Mouse (Mus musculus): Measurements from ENCODE around the gene Slc5a5. TPM values are rescaled to one million over a fixed set of nuclear protein-coding genes. Genes with fewer than 3 reads are reported as not detected.

Gene Slc5a5
- 0.55 and 0.69 TPM in 2 replicates for polyA plus RNA-seq (2016; fragmentation: Nextera tagmentation; extraction: Ambion mirVana)

- peak within 1 kb of the TSS; percentile 45; the same call in 1 of the 2 replicates for H3K9ac ChIP-seq (replicated peaks)
- no peak within 1 kb of the TSS for H3K27ac ChIP-seq (replicated peaks)
- H3K9me3 ChIP-seq = no peaks in the 10 kb centered on the region
- peak within 1 kb of the TSS; percentile 32 for H3K4me3 ChIP-seq
- peaks cover 27% of the 10 kb centered on the region for H3K36me3 ChIP-seq
- ATAC-seq (ENCODE audit: low FRiP score, low read depth) = no peak
- peak within 1 kb of the TSS; percentile 50 for H3K4me2 ChIP-seq (replicated peaks)
- peaks cover 27% of the 10 kb centered on the region for H3K4me1 ChIP-seq
- WGBS = 3% methylated on average over 80 of the region's 80 CpGs
- peaks cover 75% of the 10 kb centered on the region for H3K27me3 ChIP-seq
These were observed at the start of gene Slc5a5 for GRCm38 (mm10) chr8:70892022-70892895. Gene Slc5a5 (minus strand): TSS chr8:70892757.

- H3K4me3 ChIP-seq = no peak overlapping the region
- no peak overlapping the region for H3K27ac ChIP-seq (replicated peaks)
- H3K4me2 ChIP-seq (replicated peaks) = no peak overlapping the region
- H3K9me3 ChIP-seq = no peaks in the 10 kb centered on the region
- H3K36me3 ChIP-seq = no peaks in the 10 kb centered on the region
- 74% methylated on average over 2 of the region's 2 CpGs for WGBS
- ATAC-seq (ENCODE audit: low FRiP score, low read depth) = no peak
- H3K27me3 ChIP-seq = no peaks in the 10 kb centered on the region
- H3K4me1 ChIP-seq = no peaks in the 10 kb centered on the region
- H3K9ac ChIP-seq (replicated peaks) = no peak overlapping the region
These were observed 48.9 kb upstream of the Slc5a5 start for GRCm38 (mm10) chr8:70941478-70941877.

DNA sequence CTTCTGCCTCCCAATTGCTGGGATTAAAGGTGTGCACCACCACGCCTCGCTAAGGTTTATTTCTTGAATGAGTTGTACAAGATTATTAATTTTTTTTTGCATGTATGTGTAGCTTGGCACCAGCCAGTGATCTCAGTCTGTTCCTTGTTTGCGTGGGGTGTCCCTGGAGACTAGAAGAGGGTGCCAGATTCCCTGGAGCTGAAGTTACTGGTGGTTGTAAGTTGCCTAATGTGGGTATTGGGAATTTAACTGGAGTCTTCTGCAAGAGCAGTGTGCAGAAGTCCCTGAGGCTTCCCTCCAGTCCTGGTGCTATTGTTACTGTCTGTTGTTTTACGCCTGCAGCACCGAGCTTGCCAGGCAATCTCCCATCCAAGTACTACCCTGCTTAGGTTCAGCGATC, 44.6 kb upstream of the Slc5a5 start:
- peaks cover 2% of the 10 kb centered on the region for H3K36me3 ChIP-seq
- WGBS = 88% methylated on average over 6 of the region's 6 CpGs
- no peak overlapping the region for H3K9ac ChIP-seq (replicated peaks)
- no peak overlapping the region for H3K27ac ChIP-seq (replicated peaks)
- H3K9me3 ChIP-seq = no peaks in the 10 kb centered on the region
- H3K27me3 ChIP-seq = no peaks in the 10 kb centered on the region
- no peak for ATAC-seq (ENCODE audit: low FRiP score, low read depth)
- no peak overlapping the region for H3K4me2 ChIP-seq (replicated peaks)
- H3K4me1 ChIP-seq = no peaks in the 10 kb centered on the region
- no peak overlapping the region for H3K4me3 ChIP-seq

DNA sequence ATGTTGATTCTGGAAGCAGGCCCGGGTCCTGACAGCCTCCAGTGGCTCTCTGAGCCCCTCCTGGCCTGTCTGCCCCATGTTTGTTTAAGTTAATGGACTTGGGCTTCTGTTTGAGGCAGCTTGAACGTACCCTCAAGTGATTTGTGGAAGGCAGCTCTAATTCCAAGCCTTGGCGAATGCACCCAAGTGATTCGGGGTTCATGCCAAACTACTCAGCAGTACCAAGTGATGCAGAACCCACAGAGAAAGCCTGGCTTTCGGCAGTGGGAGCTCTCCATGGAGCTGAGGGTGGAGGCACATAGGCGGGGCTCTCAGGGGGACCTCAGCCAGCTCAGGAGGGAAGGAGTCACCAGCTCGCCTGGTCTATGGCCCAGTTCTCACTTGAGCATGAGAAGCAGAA, 42.2 kb upstream of the Slc5a5 start:
- Histone ChIP-seq H3K4me1 (no peaks in the 10 kb centered on the region), H3K27ac (replicated peaks) (no peak overlapping the region), H3K9me3 (no peaks in the 10 kb centered on the region), H3K9ac (replicated peaks) (no peak overlapping the region), H3K4me2 (replicated peaks) (no peak overlapping the region), H3K4me3 (no peak overlapping the region), H3K36me3 (peaks cover 9% of the 10 kb centered on the region), H3K27me3 (no peaks in the 10 kb centered on the region)
- WGBS = 70% methylated on average over 7 of the region's 7 CpGs
- no peak for ATAC-seq (ENCODE audit: low FRiP score, low read depth)

- ATAC-seq (ENCODE audit: low FRiP score, low read depth) = no peak
- no peak overlapping the region for H3K27ac ChIP-seq (replicated peaks)
- H3K4me3 ChIP-seq = no peak overlapping the region
- no peaks in the 10 kb centered on the region for H3K4me1 ChIP-seq
- 91% methylated on average over 4 of the region's 4 CpGs for WGBS
- H3K27me3 ChIP-seq = no peaks in the 10 kb centered on the region
- no peak overlapping the region for H3K4me2 ChIP-seq (replicated peaks)
- no peaks in the 10 kb centered on the region for H3K9me3 ChIP-seq
- H3K36me3 ChIP-seq = peaks cover 9% of the 10 kb centered on the region
- H3K9ac ChIP-seq (replicated peaks) = no peak overlapping the region
These were observed 40.5 kb upstream of the Slc5a5 start for GRCm38 (mm10) chr8:70933036-70933435.

- Histone ChIP-seq H3K27me3 (no peaks in the 10 kb centered on the region), H3K9me3 (no peaks in the 10 kb centered on the region), H3K4me3 (no peak overlapping the region), H3K36me3 (peaks cover 9% of the 10 kb centered on the region), H3K9ac (replicated peaks) (no peak overlapping the region), H3K27ac (replicated peaks) (no peak overlapping the region), H3K4me2 (replicated peaks) (no peak overlapping the region), H3K4me1 (no peaks in the 10 kb centered on the region)
- no peak for ATAC-seq (ENCODE audit: low FRiP score, low read depth)
- WGBS = 97% methylated on average over 11 of the region's 11 CpGs
These were observed 39.2 kb upstream of the Slc5a5 start for GRCm38 (mm10) chr8:70931731-70932130.

DNA sequence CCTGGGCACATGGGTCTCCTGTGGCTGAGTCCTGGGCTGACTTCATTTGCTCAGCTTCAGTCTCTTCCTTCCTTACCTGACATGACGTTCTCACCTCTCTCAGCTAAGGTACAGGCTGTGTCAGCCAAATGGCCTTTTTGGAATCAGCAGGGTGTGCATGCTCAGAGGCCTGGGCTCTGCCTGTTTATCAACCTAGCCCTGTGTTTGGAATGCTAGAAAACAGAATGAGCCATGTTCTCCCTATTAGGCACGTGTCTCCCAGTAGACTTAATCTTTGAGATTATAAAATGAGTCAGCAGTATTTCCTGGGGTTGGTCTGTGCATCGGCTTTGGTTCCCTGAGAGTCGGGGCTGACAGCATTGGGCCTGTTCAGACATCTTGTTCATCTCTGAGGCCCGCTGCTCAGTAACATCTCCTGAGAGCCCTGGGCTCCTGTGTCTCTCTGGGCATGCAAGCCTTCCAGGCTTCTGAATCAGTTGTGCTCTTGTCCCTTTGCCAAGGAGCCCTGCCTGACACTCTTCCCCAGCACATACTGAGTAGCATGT, 36.3 kb upstream of the Slc5a5 start:
- H3K27ac ChIP-seq (replicated peaks) = no peak overlapping the region
- WGBS = 89% methylated on average over 5 of the region's 5 CpGs
- H3K36me3 ChIP-seq = peaks cover 13% of the 10 kb centered on the region
- no peaks in the 10 kb centered on the region for H3K9me3 ChIP-seq
- no peak for ATAC-seq (ENCODE audit: low FRiP score, low read depth)
- H3K4me2 ChIP-seq (replicated peaks) = no peak overlapping the region
- H3K4me3 ChIP-seq = no peak overlapping the region
- no peak overlapping the region for H3K9ac ChIP-seq (replicated peaks)
- no peaks in the 10 kb centered on the region for H3K4me1 ChIP-seq
- no peaks in the 10 kb centered on the region for H3K27me3 ChIP-seq

GRCm38 (mm10) chr8:70928096-70928495, 35.5 kb upstream of the Slc5a5 start:
- Histone ChIP-seq H3K27me3 (no peaks in the 10 kb centered on the region), H3K4me3 (no peak overlapping the region), H3K9me3 (no peaks in the 10 kb centered on the region), H3K27ac (replicated peaks) (no peak overlapping the region), H3K36me3 (peaks cover 16% of the 10 kb centered on the region), H3K9ac (replicated peaks) (no peak overlapping the region), H3K4me2 (replicated peaks) (no peak overlapping the region), H3K4me1 (no peaks in the 10 kb centered on the region)
- ATAC-seq (ENCODE audit: low FRiP score, low read depth) = no peak
- 83% methylated on average over 3 of the region's 3 CpGs for WGBS

- Histone ChIP-seq H3K9ac (replicated peaks) (no peak overlapping the region), H3K36me3 (peaks cover 8% of the 10 kb centered on the region), H3K4me2 (replicated peaks) (no peak overlapping the region), H3K4me3 (no peak overlapping the region), H3K4me1 (no peaks in the 10 kb centered on the region), H3K27ac (replicated peaks) (no peak overlapping the region), H3K9me3 (no peaks in the 10 kb centered on the region), H3K27me3 (no peaks in the 10 kb centered on the region)
- no peak for ATAC-seq (ENCODE audit: low FRiP score, low read depth)
- 88% methylated on average over 5 of the region's 5 CpGs for WGBS
These were observed 33.8 kb upstream of the Slc5a5 start for GRCm38 (mm10) chr8:70926396-70926795.

GRCm38 (mm10) chr8:70925754-70926153, 33.2 kb upstream of the Slc5a5 start:
- Histone ChIP-seq H3K9me3 (no peaks in the 10 kb centered on the region), H3K27me3 (no peaks in the 10 kb centered on the region), H3K27ac (replicated peaks) (no peak overlapping the region), H3K4me2 (replicated peaks) (no peak overlapping the region), H3K9ac (replicated peaks) (no peak overlapping the region), H3K4me3 (no peak overlapping the region), H3K36me3 (peaks cover 12% of the 10 kb centered on the region), H3K4me1 (no peaks in the 10 kb centered on the region)
- ATAC-seq (ENCODE audit: low FRiP score, low read depth) = no peak
- WGBS = 93% methylated on average over 4 of the region's 4 CpGs

DNA sequence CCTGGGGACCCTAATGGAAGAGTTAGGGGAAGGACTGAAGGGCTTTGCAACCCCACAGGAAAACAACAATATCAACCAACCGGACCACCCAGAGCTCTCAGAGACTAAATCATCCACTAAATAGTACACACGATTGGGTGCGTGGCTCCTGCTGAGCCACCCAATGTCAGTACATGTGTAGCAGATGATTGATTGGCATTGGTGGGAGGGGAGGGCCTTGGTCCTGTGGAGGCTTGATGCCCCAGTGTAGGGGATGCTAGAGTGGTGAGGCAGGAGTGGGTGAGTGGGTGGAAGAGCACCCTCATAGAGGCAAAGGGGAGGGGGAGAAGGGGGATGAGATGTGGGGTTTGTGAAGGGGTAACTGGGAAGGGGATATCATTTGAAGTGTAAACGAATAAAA, 31.6 kb upstream of the Slc5a5 start:
- Histone ChIP-seq H3K4me2 (replicated peaks) (no peak overlapping the region), H3K27me3 (no peaks in the 10 kb centered on the region), H3K9ac (replicated peaks) (no peak overlapping the region), H3K4me3 (no peak overlapping the region), H3K36me3 (peaks cover 19% of the 10 kb centered on the region), H3K9me3 (no peaks in the 10 kb centered on the region), H3K27ac (replicated peaks) (no peak overlapping the region), H3K4me1 (no peaks in the 10 kb centered on the region)
- no peak for ATAC-seq (ENCODE audit: low FRiP score, low read depth)
- 97% methylated on average over 4 of the region's 4 CpGs for WGBS

DNA sequence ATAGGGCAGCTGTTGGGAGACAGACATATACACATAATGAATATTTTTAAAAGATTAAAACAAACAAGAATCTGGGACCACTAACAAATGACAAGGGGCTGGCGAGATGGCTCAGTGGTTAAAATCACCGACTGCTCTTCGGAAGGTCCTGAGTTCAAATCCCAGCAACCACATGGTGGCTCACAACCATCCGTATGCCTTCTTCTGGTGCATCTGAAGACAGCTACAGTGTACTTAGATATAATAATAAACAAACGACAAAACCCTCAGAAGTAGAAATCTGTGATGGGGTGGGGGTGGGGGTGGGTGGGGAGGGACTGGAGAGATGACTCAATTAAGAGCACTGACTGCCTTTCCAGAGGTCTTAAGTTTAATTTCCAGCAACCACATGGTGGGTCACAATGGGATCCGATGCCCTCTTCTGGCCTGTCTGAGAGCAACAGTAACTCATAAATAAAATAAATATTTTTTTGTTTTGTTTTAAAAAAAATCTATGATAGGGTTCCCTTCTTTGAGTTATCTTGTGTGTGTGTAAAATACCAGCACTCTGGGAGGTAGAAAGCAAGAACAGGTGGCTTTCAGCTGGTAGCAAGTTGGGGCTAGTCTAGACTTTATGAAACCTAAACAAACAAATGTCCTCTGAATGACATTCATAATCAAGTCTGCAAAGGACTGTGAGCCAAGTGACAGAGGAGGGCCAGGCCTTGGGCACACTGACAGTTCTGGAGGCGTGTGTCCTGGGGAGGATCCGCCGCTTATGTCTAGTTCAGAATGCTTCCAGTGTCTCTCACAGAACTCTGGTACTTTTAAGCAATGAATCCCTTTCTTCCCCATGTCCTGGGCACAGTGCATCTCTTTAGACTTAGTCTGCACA, 27.7 kb upstream of the Slc5a5 start:
- no peak overlapping the region for H3K4me3 ChIP-seq
- WGBS = 88% methylated on average over 9 of the region's 9 CpGs
- H3K9me3 ChIP-seq = no peaks in the 10 kb centered on the region
- peaks cover 56% of the 10 kb centered on the region for H3K36me3 ChIP-seq
- no peak for ATAC-seq (ENCODE audit: low FRiP score, low read depth)
- no peaks in the 10 kb centered on the region for H3K27me3 ChIP-seq
- no peak overlapping the region for H3K9ac ChIP-seq (replicated peaks)
- H3K4me2 ChIP-seq (replicated peaks) = no peak overlapping the region
- H3K4me1 ChIP-seq = no peaks in the 10 kb centered on the region
- no peak overlapping the region for H3K27ac ChIP-seq (replicated peaks)
